Comparison of ENCODE assay signal across 8 mouse cellular contexts in the genomic region with DNA sequence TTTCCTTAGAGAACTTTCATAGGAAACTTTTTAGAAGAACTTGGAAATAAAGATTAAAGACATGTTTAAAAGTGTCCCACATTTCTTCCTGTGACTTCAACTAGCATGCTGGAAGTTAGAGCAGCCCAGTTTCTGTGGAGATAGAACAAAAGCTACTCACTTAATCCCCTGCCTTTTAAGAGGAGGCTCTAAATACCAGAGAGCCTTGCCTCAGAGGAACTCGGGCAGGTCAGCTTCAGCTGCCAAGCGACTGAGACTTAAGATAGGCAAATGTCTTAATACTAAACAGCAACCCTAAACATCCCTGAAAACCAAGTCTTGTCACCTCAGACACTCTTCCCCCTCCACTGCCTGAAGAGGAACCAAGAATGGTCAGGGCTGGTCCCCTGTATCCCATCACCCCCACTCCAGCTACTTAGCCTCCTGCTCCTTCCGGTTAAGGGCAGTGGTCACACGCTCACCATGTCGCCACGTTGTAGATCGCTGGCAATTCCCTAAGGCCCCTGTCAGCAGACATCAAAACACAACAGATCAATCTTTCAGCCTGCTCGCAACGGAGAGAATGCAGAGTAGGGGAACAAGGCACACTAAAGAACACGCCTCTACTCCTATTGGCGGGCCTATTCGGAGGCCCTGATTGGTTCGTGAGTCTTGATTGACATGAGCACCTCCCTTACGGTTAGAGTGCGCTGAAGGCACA. TPM values are rescaled to one million over a fixed set of nuclear protein-coding genes. Genes with fewer than 3 reads are reported as not detected.
A peak's percentile ranks its signal among the peaks of the same experiment; 100 is the strongest.
DNase-seq lines count a peak whose midpoint lies in the region; ATAC-seq and TF ChIP-seq lines count a peak whose summit lies in the region.
"Not testable (repeated sequence)": the region's sequence is repeated elsewhere in the genome, so short reads cannot be mapped to it uniquely, and the experiment has no call there.

6720489N17Rik (minus strand) TSS at position 606 of the 700 bp plus-strand sequence.

- H3K4me1 ChIP-seq in bone marrow, adult 2 months (ENCODE audit: control insufficient read depth, insufficient read depth, low read length); embryonic facial prominence, embryonic 14.5 days (ENCODE audit: control insufficient read depth, insufficient read depth, low read length); limb, embryonic 11.5 days (ENCODE audit: control insufficient read depth, insufficient read depth, low read length); midbrain, embryonic 13.5 days (replicated peaks); small intestine, adult 2 months (ENCODE audit: control insufficient read depth, insufficient read depth, insufficient read length, low read length): not testable (repeated sequence)

- H3K4me2 ChIP-seq in embryonic facial prominence, embryonic 14.5 days (ENCODE audit: low read depth, low read length), result peak within 1 kb of the TSS; percentile 43
- H3K4me2 ChIP-seq in limb, embryonic 11.5 days (ENCODE audit: low read depth, severe bottlenecking), result peak within 1 kb of the TSS; percentile 40; the same call in 1 of the 2 replicates
- H3K4me2 ChIP-seq in midbrain, embryonic 13.5 days (replicated peaks), result peak within 1 kb of the TSS; percentile 52

- not testable (repeated sequence) for H3K27ac ChIP-seq in bone marrow, adult 2 months (ENCODE audit: control insufficient read depth, insufficient read depth, low read depth, low read length, poor library complexity); embryonic facial prominence, embryonic 14.5 days (replicated peaks; ENCODE audit: low read depth, low read length); limb, embryonic 11.5 days (replicated peaks; ENCODE audit: low read depth, low read length); midbrain, embryonic 13.5 days; small intestine, adult 2 months (ENCODE audit: insufficient read depth, low read depth, low read length)

- peak within 1 kb of the TSS; percentile 78 for H3K4me3 ChIP-seq in bone marrow, adult 2 months (replicated peaks; ENCODE audit: control insufficient read depth, low read depth, low read length)
- H3K4me3 ChIP-seq in embryonic facial prominence, embryonic 14.5 days (ENCODE audit: low read depth, low read length), result peak within 1 kb of the TSS; percentile 39
- peak within 1 kb of the TSS; percentile 34 for H3K4me3 ChIP-seq in limb, embryonic 11.5 days (ENCODE audit: low read depth, low read length)
- H3K4me3 ChIP-seq in midbrain, embryonic 13.5 days (replicated peaks), result peak within 1 kb of the TSS; percentile 52
- H3K4me3 ChIP-seq in small intestine, adult 2 months (ENCODE audit: low read depth, low read length), result peak within 1 kb of the TSS; percentile 76

- not testable (repeated sequence) for H3K27me3 ChIP-seq in embryonic facial prominence, embryonic 14.5 days (replicated peaks; ENCODE audit: control insufficient read depth, insufficient read depth, low read length); limb, embryonic 11.5 days (ENCODE audit: control insufficient read depth, insufficient read depth, low read length); midbrain, embryonic 13.5 days; small intestine, adult 2 months (ENCODE audit: control insufficient read depth, insufficient read depth, low read length)

- not testable (repeated sequence) for H3K36me3 ChIP-seq in embryonic facial prominence, embryonic 14.5 days (ENCODE audit: control insufficient read depth, insufficient read depth, low read length); limb, embryonic 11.5 days (ENCODE audit: control insufficient read depth, insufficient read depth, low read length); midbrain, embryonic 13.5 days; small intestine, adult 2 months (ENCODE audit: control insufficient read depth, insufficient read depth, low read length)

- peak; percentile 67 for DNase-seq in 3T3-L1 (ENCODE audit: low read depth, low spot score)
- peak; percentile 96 for DNase-seq in embryonic facial prominence, embryonic 14.5 days (ENCODE audit: low spot score)
- DNase-seq in heart, adult 18-20 months, result peak; percentile 86 to 91
- DNase-seq in kidney, adult 18-20 months, result peak; percentile 78
- peak; percentile 84 for DNase-seq in limb, embryonic 11.5 days (ENCODE audit: low spot score)

- ATAC-seq in embryonic facial prominence, embryonic 14.5 days (ENCODE audit: low read depth), result peak; percentile 100
- ATAC-seq in limb, embryonic 11.5 days (ENCODE audit: insufficient number of reproducible peaks, low FRiP score, low TSS enrichment, low read depth), result peak; percentile 100
- ATAC-seq in midbrain, embryonic 13.5 days, result peak; percentile 100

- H3K9ac ChIP-seq in embryonic facial prominence, embryonic 14.5 days (ENCODE audit: low read depth, low read length), result peak within 1 kb of the TSS; percentile 38
- H3K9ac ChIP-seq in limb, embryonic 11.5 days (ENCODE audit: low read length), result peak within 1 kb of the TSS; percentile 55
- H3K9ac ChIP-seq in midbrain, embryonic 13.5 days (replicated peaks), result peak within 1 kb of the TSS; percentile 52; the same call in 1 of the 2 replicates

- under 1% methylated on average over 15 of the region's 15 CpGs for WGBS in bone marrow, adult 2 months
- 0% methylated on average over 15 of the region's 15 CpGs for WGBS in embryonic facial prominence, embryonic 14.5 days
- under 1% methylated on average over 15 of the region's 15 CpGs for WGBS in limb, embryonic 11.5 days
- WGBS in midbrain, embryonic 13.5 days, result under 1% methylated on average over 15 of the region's 15 CpGs
- 1% methylated on average over 15 of the region's 15 CpGs for WGBS in small intestine, adult 2 months

- not testable (repeated sequence) for H3K9me3 ChIP-seq in embryonic facial prominence, embryonic 14.5 days (ENCODE audit: control insufficient read depth, low read length); limb, embryonic 11.5 days (ENCODE audit: control insufficient read depth, low read length); midbrain, embryonic 13.5 days

- TF ChIP-seq POLR2A in bone marrow, adult 2 months (IDR thresholded peaks at IDR 0.05; ENCODE audit: borderline replicate concordance, control insufficient read depth, low read depth, low read length); small intestine, adult 2 months (IDR thresholded peaks at IDR 0.05; ENCODE audit: low read depth, low read length): not testable (repeated sequence)

- not testable (repeated sequence) for TF ChIP-seq CTCF in bone marrow, adult 2 months (IDR thresholded peaks at IDR 0.05; ENCODE audit: control insufficient read depth, insufficient read depth, low read length); small intestine, adult 2 months (IDR thresholded peaks at IDR 0.05; ENCODE audit: extremely low read depth, insufficient read length, insufficient replicate concordance, low read depth, low read length)

RNA-seq across cellular contexts. Expression of gene 6720489N17Rik, which starts in this region (rescaled TPM):
- polyA plus RNA-seq in bone marrow, adult 2 months (2011; ENCODE audit: insufficient read depth, insufficient read length, low replicate concordance, missing spikeins), result 2.6 and 4.9 TPM in 2 replicates
- polyA plus RNA-seq in embryonic facial prominence, embryonic 14.5 days (2014; fragmentation: Nextera tagmentation; extraction: Ambion mirVana), result 10.5 and 12.1 TPM in 2 replicates
- under 1 TPM; 0.55 to 0.87 TPM for total RNA-seq in heart, adult 18-20 months (2021)
- 19.0 and 21.7 TPM in 2 replicates for polyA plus RNA-seq in limb, embryonic 11.5 days (2014; fragmentation: Nextera tagmentation; extraction: Ambion mirVana)
- polyA plus RNA-seq in midbrain, embryonic 13.5 days (2015; fragmentation: Nextera tagmentation; extraction: Ambion mirVana), result 9.2 and 10.6 TPM in 2 replicates
- polyA plus RNA-seq in small intestine, adult 2 months (2012; rRNA removed), result not detected in 2 replicates

Comparison
In these comparisons a context has a peak if more than half of its experiments do, and no peak if none do; other contexts are left out.
1. Peak in DNase-seq in heart, adult 18-20 months; RNA of the gene not detected or under 1 TPM.